In the genomic region with DNA sequence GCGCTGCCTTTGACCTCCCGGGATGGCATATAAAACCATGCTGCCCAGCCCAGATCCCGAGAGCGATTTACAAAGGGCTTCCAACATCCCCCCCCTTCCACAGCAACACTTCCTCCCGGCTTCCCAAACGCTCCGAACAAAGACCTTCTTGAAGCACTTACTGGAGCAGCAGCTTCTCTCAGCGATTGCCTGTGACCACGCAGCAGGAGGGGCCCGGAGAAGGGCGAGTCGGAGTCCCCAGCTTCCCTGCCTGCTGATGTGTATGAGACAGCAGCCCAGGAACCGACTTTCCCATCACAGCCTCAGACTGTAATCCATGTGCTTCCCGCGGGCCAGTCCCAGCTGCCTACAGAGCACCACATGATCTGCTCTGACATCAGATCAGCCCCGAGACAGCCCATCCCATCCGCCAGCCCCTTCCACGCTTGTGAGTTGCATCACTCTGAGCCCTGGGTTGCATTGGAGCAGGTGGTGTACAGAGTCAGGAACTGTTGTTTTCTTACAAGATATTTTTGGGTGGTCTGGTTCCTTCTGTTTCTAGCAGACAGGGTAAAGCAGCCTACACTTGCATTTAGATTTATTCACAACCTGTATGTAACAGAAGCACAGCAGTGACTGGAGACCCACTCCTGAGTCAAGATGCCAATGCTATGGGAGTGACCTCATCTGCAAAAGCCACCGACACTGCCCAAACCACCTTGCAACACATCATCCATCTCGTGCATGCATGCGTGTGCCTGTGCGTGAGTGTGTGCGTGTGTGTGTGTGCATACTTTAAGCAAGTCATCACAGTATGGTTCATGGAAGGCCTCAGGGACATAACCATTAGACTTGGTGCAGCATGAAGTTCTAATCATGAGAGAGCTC, we compare ENCODE assay signal across 8 mouse cellular contexts.
A peak's percentile ranks its signal among the peaks of the same experiment; 100 is the strongest.
DNase-seq lines count a peak whose midpoint lies in the region; ATAC-seq and TF ChIP-seq lines count a peak whose summit lies in the region.

No protein-coding gene starts in this region.

- peak overlapping the region; percentile 89 for H3K27ac ChIP-seq in forebrain, embryonic 14.5 days (ENCODE audit: low read depth, low read length)
- H3K27ac ChIP-seq in heart, postnatal 0 days (ENCODE audit: low read depth): peak overlapping the region; percentile 46
- H3K27ac ChIP-seq in lung, postnatal 0 days (ENCODE audit: low read length): no peak overlapping the region

- peak; percentile 85 for DNase-seq in Muller cell, postnatal 12 days (ENCODE audit: inconsistent ontology term)
- peak; percentile 57 for DNase-seq in cerebellum, adult 11 months
- DNase-seq in forebrain, embryonic 14.5 days (ENCODE audit: low spot score): peak; percentile 93
- DNase-seq in heart, postnatal 0 days (ENCODE audit: low spot score): peak; percentile 55
- peak; percentile 67 to 73 for DNase-seq in layer of hippocampus, postnatal 25 days (ENCODE audit: extremely low spot score in 1 of 2, low spot score in 1 of 2)
- peak; percentile 71 for DNase-seq in lung, postnatal 0 days (ENCODE audit: low spot score)
- peak; percentile 44 for DNase-seq in retina, adult 2 months (ENCODE audit: low read depth, low spot score)
- no peak for DNase-seq in thymus, postnatal 10 days (ENCODE audit: low spot score in 2 of 2)

- H3K9me3 ChIP-seq in forebrain, embryonic 14.5 days (replicated peaks; ENCODE audit: control insufficient read depth, low read length): no peaks in the 10 kb centered on the region
- no peaks in the 10 kb centered on the region for H3K9me3 ChIP-seq in heart, postnatal 0 days (replicated peaks; ENCODE audit: control insufficient read depth, low read length)
- H3K9me3 ChIP-seq in lung, postnatal 0 days (ENCODE audit: low read length): no peaks in the 10 kb centered on the region

- H3K27me3 ChIP-seq in forebrain, embryonic 14.5 days (replicated peaks; ENCODE audit: control insufficient read depth, insufficient read depth, low read length): no peaks in the 10 kb centered on the region
- no peaks in the 10 kb centered on the region for H3K27me3 ChIP-seq in heart, postnatal 0 days (ENCODE audit: control insufficient read depth, insufficient read depth, low read length)
- H3K27me3 ChIP-seq in lung, postnatal 0 days (replicated peaks; ENCODE audit: insufficient read depth, low read length): no peaks in the 10 kb centered on the region

- peak overlapping the region; percentile 76 for H3K9ac ChIP-seq in forebrain, embryonic 14.5 days (ENCODE audit: low read length)
- peak overlapping the region; percentile 37 for H3K9ac ChIP-seq in heart, postnatal 0 days (replicated peaks; ENCODE audit: low read depth, low read length)
- H3K9ac ChIP-seq in lung, postnatal 0 days (replicated peaks; ENCODE audit: low read depth): no peak overlapping the region

- peaks cover 25% of the 10 kb centered on the region for H3K4me1 ChIP-seq in forebrain, embryonic 14.5 days (ENCODE audit: control insufficient read depth, insufficient read depth, low read length)
- H3K4me1 ChIP-seq in heart, postnatal 0 days (ENCODE audit: control insufficient read depth, insufficient read depth): 0 out of 2 replicates have a peak, but pooled peaks cover 9% of the 10 kb centered on the region
- H3K4me1 ChIP-seq in lung, postnatal 0 days (ENCODE audit: insufficient read depth, low read depth, low read length): peaks cover 8% of the 10 kb centered on the region; the same call in 1 of the 2 replicates

- peak overlapping the region; percentile 46 for H3K4me3 ChIP-seq in forebrain, embryonic 14.5 days (ENCODE audit: low read depth, low read length)
- H3K4me3 ChIP-seq in heart, postnatal 0 days (ENCODE audit: low read depth, low read length): peak overlapping the region; percentile 52
- H3K4me3 ChIP-seq in lung, postnatal 0 days (ENCODE audit: low read depth, low read length): peak overlapping the region; percentile 36

- ATAC-seq in forebrain, embryonic 14.5 days: peak; percentile 98
- peak; percentile 93 for ATAC-seq in heart, postnatal 0 days (ENCODE audit: insufficient read depth, low read depth)
- ATAC-seq in lung, postnatal 0 days: peak; percentile 98

- WGBS in forebrain, embryonic 14.5 days: 16% methylated on average over 23 of the region's 23 CpGs
- WGBS in heart, postnatal 0 days: 17% methylated on average over 23 of the region's 23 CpGs
- WGBS in lung, postnatal 0 days: 14% methylated on average over 23 of the region's 23 CpGs

- H3K36me3 ChIP-seq in forebrain, embryonic 14.5 days (ENCODE audit: control insufficient read depth, insufficient read depth, low read length): no peaks in the 10 kb centered on the region
- no peaks in the 10 kb centered on the region for H3K36me3 ChIP-seq in heart, postnatal 0 days (replicated peaks; ENCODE audit: control insufficient read depth, insufficient read depth, low read length)
- no peaks in the 10 kb centered on the region for H3K36me3 ChIP-seq in lung, postnatal 0 days (ENCODE audit: insufficient read depth, low read length)

- TF ChIP-seq EP300 in heart, postnatal 0 days (IDR thresholded peaks at IDR 0.05; ENCODE audit: low read depth): no peak
- TF ChIP-seq EP300 in lung, postnatal 0 days (IDR thresholded peaks at IDR 0.05): no peak

- H3K4me2 ChIP-seq in forebrain, embryonic 14.5 days (ENCODE audit: low read length): peak overlapping the region; percentile 70
- H3K4me2 ChIP-seq in heart, postnatal 0 days (ENCODE audit: low read depth, low read length): peak overlapping the region; percentile 74
- H3K4me2 ChIP-seq in lung, postnatal 0 days (replicated peaks; ENCODE audit: low read depth, low read length): peak overlapping the region; percentile 66

- no peak for TF ChIP-seq CTCF in heart, postnatal 0 days (IDR thresholded peaks at IDR 0.05; ENCODE audit: low read depth)
- TF ChIP-seq CTCF in lung, postnatal 0 days (IDR thresholded peaks at IDR 0.05): no peak

Comparison
In these comparisons a context has a peak if more than half of its experiments do, and no peak if none do; other contexts are left out.
1. DNase-seq: peak in Muller cell, postnatal 12 days (single experiment), cerebellum, adult 11 months (single experiment), forebrain, embryonic 14.5 days (single experiment), heart, postnatal 0 days (single experiment), layer of hippocampus, postnatal 25 days (2 of 2), lung, postnatal 0 days (single experiment) and retina, adult 2 months (single experiment); none in thymus, postnatal 10 days (0 of 2).
2. Peak in every context shown above with its lines, with median percentiles within 50 percentile points of each other: ATAC-seq, H3K4me2 ChIP-seq and H3K4me3 ChIP-seq.